Mouse (Mus musculus) layer of hippocampus, postnatal 36 days (tissue): Measurements from ENCODE around the gene Atxn1l. TPM values are rescaled to one million over a fixed set of nuclear protein-coding genes. Genes with fewer than 3 reads are reported as not detected.

ENCODE experiments used
- DNase-seq, 2 experiments: peaks; one replicate each; pipeline ENCODE4 v3.0.0; 2022
- total RNA-seq, 2 experiments: library from RNA; stranded (reverse); gene quantifications; 2 replicates each; pipeline ENCODE4 v1.2.3; 2021

Atxn1l gene
- total RNA-seq, 2 experiments from 2014 or later, result 37.4 to 40.3 TPM

GRCm38 (mm10) chr8:109725106-109725505, 12.4 kb downstream of the Atxn1l start:
- no peak for DNase-seq

- DNase-seq, result no peak
Measured at GRCm38 (mm10) chr8:109714961-109715360, 22.6 kb downstream of the Atxn1l start.

- DNase-seq, result no peak
Measured at GRCm38 (mm10) chr8:109712521-109712920, 25.0 kb downstream of the Atxn1l start.

GRCm38 (mm10) chr8:109707921-109708320, 29.6 kb downstream of the Atxn1l start:
- DNase-seq, result no peak

- peak; percentile 51 to 60 for DNase-seq
Measured at GRCm38 (mm10) chr8:109706874-109707237, 30.7 kb downstream of the Atxn1l start.

GRCm38 (mm10) chr8:109706076-109706873, 31.3 kb downstream of the Atxn1l start:
- no peak for DNase-seq

GRCm38 (mm10) chr8:109705320-109706075, 32.0 kb downstream of the Atxn1l start, which contains the start of gene Zfp821:
Gene Zfp821, plus strand, starts transcription at chr8:109705546.
- peak; percentile 92 to 93 for DNase-seq

GRCm38 (mm10) chr8:109704565-109705319, 32.8 kb downstream of the Atxn1l start:
- no peak for DNase-seq

- no peak for DNase-seq
Measured at GRCm38 (mm10) chr8:109698477-109698876, 39.1 kb downstream of the Atxn1l start.

GRCm38 (mm10) chr8:109697754-109698153, 39.8 kb downstream of the Atxn1l start:
- DNase-seq, result no peak

GRCm38 (mm10) chr8:109694154-109694553, 43.4 kb downstream of the Atxn1l start:
- DNase-seq, result no peak

- DNase-seq, result peak; percentile 97
Measured at GRCm38 (mm10) chr8:109693146-109693900, 44.2 kb downstream of the Atxn1l start, which contains the start of gene Ist1. Gene Ist1, minus strand, starts transcription at chr8:109693260.

GRCm38 (mm10) chr8:109692443-109693145, 44.9 kb downstream of the Atxn1l start:
- no peak for DNase-seq

GRCm38 (mm10) chr8:109691769-109692168, 45.8 kb downstream of the Atxn1l start:
- DNase-seq, result no peak

GRCm38 (mm10) chr8:109687248-109687647, 50.3 kb downstream of the Atxn1l start:
- no peak for DNase-seq

GRCm38 (mm10) chr8:109682120-109682519, 55.4 kb downstream of the Atxn1l start:
- no peak for DNase-seq

GRCm38 (mm10) chr8:109681535-109681934, 56.0 kb downstream of the Atxn1l start:
- no peak for DNase-seq
